Mouse (Mus musculus): ENCODE results near the gene Timm10b.

DNA sequence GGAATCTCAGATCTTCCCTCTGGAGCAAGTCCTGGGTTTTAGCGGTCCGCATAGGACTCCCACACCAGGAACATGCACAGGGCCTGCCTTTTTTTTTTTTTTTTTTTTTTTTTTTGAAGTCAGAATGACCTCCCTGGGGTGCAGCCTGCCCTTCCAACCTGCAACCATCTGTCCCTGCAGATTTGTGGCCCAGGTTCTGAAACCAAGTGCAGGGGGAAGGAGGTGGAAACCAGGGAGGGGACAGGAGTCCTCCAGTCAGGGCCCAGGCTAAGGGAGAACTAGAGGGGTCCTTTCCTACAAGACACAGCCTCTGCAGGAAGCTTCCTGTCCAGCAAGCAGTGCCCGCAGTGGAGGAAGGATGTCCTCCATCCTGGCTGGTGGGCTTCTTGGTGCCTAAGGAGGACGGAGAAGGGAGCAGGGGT, 7.3 kb upstream of the Timm10b start:
- TF ChIP-seq POLR2A (IDR thresholded peaks at IDR 0.05; ENCODE audit: low read depth, low read length) (no peak), CTCF (IDR thresholded peaks at IDR 0.05; ENCODE audit: borderline replicate concordance, insufficient read depth, low read length) (no peak)

Data from embryonic fibroblast, embryonic 13.5 days (primary cell).